Mouse (Mus musculus) heart, adult 2 months (tissue): ENCODE results near the gene Dok4. TPM values are rescaled to one million over a fixed set of nuclear protein-coding genes. Genes with fewer than 3 reads are reported as not detected.

ENCODE experiments used
- DNase-seq, 2 experiments: peaks; one replicate each; pipeline ENCODE4 v3.0.0; 2021
- H3K27ac ChIP-seq: fragments of 200-600 bp; 2 replicates; pipeline ENCODE4 v1.8.1; 2022
- H3K27me3 ChIP-seq: fragments of 200-500 bp; 2 replicates; pipeline ENCODE4 v1.6.1; 2012; ENCODE audit warnings: mild to moderate bottlenecking, low read length, inconsistent platforms, mixed read lengths; ENCODE audit not compliant: control insufficient read depth, insufficient read depth
- H3K36me3 ChIP-seq: fragments of 200-500 bp; 2 replicates; pipeline ENCODE4 v1.6.1; 2012; ENCODE audit warnings: low read length, inconsistent platforms; ENCODE audit not compliant: control insufficient read depth, insufficient read depth
- H3K4me1 ChIP-seq: fragments of 200-500 bp; 2 replicates; pipeline ENCODE4 v1.6.1; 2011; ENCODE audit warnings: low read length; ENCODE audit not compliant: control insufficient read depth, insufficient read depth
- H3K4me3 ChIP-seq: fragments of 200-600 bp; 2 replicates; pipeline ENCODE4 v1.8.1; 2022
- H3K79me2 ChIP-seq: fragments of 200-500 bp; replicated peaks from 2 replicates; pipeline ENCODE4 v1.6.1; 2012; ENCODE audit warnings: mild to moderate bottlenecking, inconsistent platforms, low read length, moderate library complexity, mixed read lengths; ENCODE audit not compliant: control insufficient read depth, insufficient read depth
- H3K9ac ChIP-seq: fragments of 200-500 bp; 2 replicates; pipeline ENCODE4 v1.6.1; 2012; ENCODE audit warnings: low read depth, mild to moderate bottlenecking, control low read depth, inconsistent platforms, low read length, mixed read lengths
- CTCF ChIP-seq: fragments of 200-600 bp; IDR thresholded peaks from 2 replicates; pipeline ENCODE4 v1.8.1; 2022; ENCODE audit warnings: antibody characterized with exemption, mild to moderate bottlenecking, moderate library complexity
- EP300 ChIP-seq: fragments of 200-500 bp; IDR thresholded peaks from 2 replicates; pipeline ENCODE4 v1.6.1; 2011; ENCODE audit warnings: low read depth, low read length, control low read depth; ENCODE audit not compliant: insufficient read depth
- POLR2A ChIP-seq: fragments of 200-500 bp; IDR thresholded peaks from 2 replicates; pipeline ENCODE4 v1.6.1; 2011; ENCODE audit warnings: mild to moderate bottlenecking, low read depth, low read length, control low read depth; ENCODE audit not compliant: insufficient read depth
- WGBS: fragments of 180-500 bp; shearing (Covaris S2); methylation state at CpG from one replicate; pipeline ENCODE4 v1.1.7; 2018; 5-methylcytosine and 5-hydroxymethylcytosine counted together
- intact Hi-C: fragments of 180-260 bp; cut with DNase I; formaldehyde crosslinking; loops from one replicate; pipeline ENCODE4 v1.15.1; 2025
- polyA plus RNA-seq: library from polyadenylated mRNA; depleted of rRNA; stranded (reverse); fragments of >200 nt; gene quantifications from 2 replicates; pipeline ENCODE4 v1.2.3, GENCODE M21; 2012; rRNA removed
- total RNA-seq, 2 experiments: library from RNA; stranded (reverse); gene quantifications; 2 replicates each; pipeline ENCODE4 v1.2.3; 2021

Dok4 gene
- total and polyA plus RNA-seq, 3 experiments: 13.7 to 23.0 (median 14.8) TPM

DNA sequence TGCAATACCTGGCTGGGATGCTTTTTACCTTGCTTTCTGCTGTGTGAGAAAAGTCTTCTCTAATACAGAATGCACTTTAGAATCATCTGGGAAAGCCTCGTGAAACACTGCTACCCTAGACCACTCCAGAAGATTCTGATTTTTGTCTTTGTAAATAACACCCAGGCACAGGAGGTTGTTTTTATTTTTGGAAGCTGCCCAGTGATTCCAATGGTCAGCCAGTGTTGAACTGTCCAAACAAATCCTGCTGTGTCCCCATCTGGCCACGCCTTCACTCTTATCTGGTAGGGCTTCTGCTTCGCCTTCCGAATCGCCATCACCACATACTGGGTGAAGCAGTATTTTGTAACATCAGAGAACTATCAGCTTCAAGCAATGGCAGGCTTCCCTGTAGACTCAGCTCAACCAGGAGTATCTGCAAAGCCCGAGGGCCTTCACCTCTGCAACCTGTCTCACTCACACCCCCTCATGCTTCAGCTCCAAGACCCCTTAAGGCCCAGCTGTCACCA, 56.4 kb downstream of the Dok4 start:
- 53% methylated on average over 6 of the region's 6 CpGs for WGBS

DNA sequence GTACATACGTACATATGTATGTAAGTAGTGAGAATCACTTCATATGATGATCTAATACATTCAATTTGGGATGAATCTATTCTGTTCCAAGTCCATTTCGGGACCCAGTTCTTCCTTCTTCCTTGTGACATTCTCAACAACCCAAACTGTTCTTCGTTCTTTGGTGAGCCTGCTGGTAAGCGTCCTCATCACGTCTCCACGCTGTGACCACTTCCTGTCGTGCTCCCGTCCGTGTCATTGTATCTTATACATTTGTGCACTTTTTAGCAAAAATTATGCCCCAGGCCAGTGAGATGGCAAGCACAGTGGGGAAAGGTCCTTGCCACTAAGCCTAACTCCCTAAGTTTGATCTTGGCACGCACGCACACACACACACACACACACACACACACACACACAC, 58.2 kb downstream of the Dok4 start:
- DNase-seq: no peak
- WGBS: 80% methylated on average over 11 of the region's 11 CpGs
- no peak overlapping the region for H3K27ac ChIP-seq
- H3K79me2 ChIP-seq: no peaks in the 10 kb centered on the region
- no peak overlapping the region for H3K9ac ChIP-seq
- intact Hi-C loops: no loop called here
- no peak for TF ChIP-seq POLR2A
- no peak for TF ChIP-seq EP300
- TF ChIP-seq CTCF: no peak
- no peaks in the 10 kb centered on the region; the same call in 1 of the 2 replicates for H3K4me1 ChIP-seq
- no peaks in the 10 kb centered on the region for H3K27me3 ChIP-seq
- no peak overlapping the region for H3K4me3 ChIP-seq
- H3K36me3 ChIP-seq: no peaks in the 10 kb centered on the region

More for the DNA sequence above, 56.4 kb downstream of the Dok4 start:
- no peaks in the 10 kb centered on the region for H3K36me3 ChIP-seq
- intact Hi-C loops: no loop called here
- H3K27me3 ChIP-seq: no peaks in the 10 kb centered on the region
- no peak for DNase-seq
- no peak overlapping the region for H3K9ac ChIP-seq
- TF ChIP-seq EP300 (no peak), CTCF (no peak), POLR2A (no peak)
- no peak overlapping the region for H3K4me3 ChIP-seq
- H3K79me2 ChIP-seq: no peaks in the 10 kb centered on the region
- H3K4me1 ChIP-seq: no peaks in the 10 kb centered on the region
- H3K27ac ChIP-seq: no peak overlapping the region

- H3K27me3 ChIP-seq: no peaks in the 10 kb centered on the region
- H3K36me3 ChIP-seq: no peaks in the 10 kb centered on the region
- no peak for DNase-seq
- intact Hi-C loops: loop anchor here (2.0 to 5.0 kb wide), 4 partner anchors 94 to 322 kb away; partner anchors contain the start of gene Cpne2
- peaks cover 2% of the 10 kb centered on the region for H3K4me1 ChIP-seq
- no peak overlapping the region for H3K27ac ChIP-seq
- no peak overlapping the region for H3K4me3 ChIP-seq
- 4% methylated on average over 1 of the region's 1 CpGs for WGBS
- no peaks in the 10 kb centered on the region for H3K79me2 ChIP-seq
- no peak overlapping the region for H3K9ac ChIP-seq
- TF ChIP-seq EP300 (no peak), CTCF (peak; percentile 86), POLR2A (no peak)
These were observed 61.6 kb downstream of the Dok4 start for GRCm38 (mm10) chr8:94814556-94814955.

Other genes starting within 250 kb of the Dok4 start
- gene Arl2bp, start 209.7 kb downstream of the Dok4 start, total RNA-seq: 10 to 100 TPM; 77.2 to 84.1 TPM
- 107 and 148 TPM in 2 replicates for gene Arl2bp, start 209.7 kb downstream of the Dok4 start, polyA plus RNA-seq
- gene Pllp, start 180.1 kb downstream of the Dok4 start, total RNA-seq: under 1 TPM; 0.55 to 0.63 TPM
- gene Pllp, start 180.1 kb downstream of the Dok4 start, polyA plus RNA-seq: 1.1 and 2.6 TPM in 2 replicates
- not detected for gene Ccl22, start 130.7 kb downstream of the Dok4 start, total RNA-seq
- 0.14 and 0.41 TPM in 2 replicates for gene Ccl22, start 130.7 kb downstream of the Dok4 start, polyA plus RNA-seq
- gene Cx3cl1, start 104.3 kb downstream of the Dok4 start, total RNA-seq: 1 to 10 TPM; 5.1 to 5.4 TPM
- gene Cx3cl1, start 104.3 kb downstream of the Dok4 start, polyA plus RNA-seq: 11.3 and 12.0 TPM in 2 replicates
- not detected for gene Ccl17, start 65.9 kb downstream of the Dok4 start, total RNA-seq
- 0.62 TPM in 1 of 2 replicates, not detected in the other for gene Ccl17, start 65.9 kb downstream of the Dok4 start, polyA plus RNA-seq
- gene Coq9, start 38.0 kb downstream of the Dok4 start, total RNA-seq: 100 to 1,000 TPM; 545 to 681 TPM
- gene Coq9, start 38.0 kb downstream of the Dok4 start, polyA plus RNA-seq: 823 and 843 TPM in 2 replicates
- gene Ciapin1, start 38.0 kb downstream of the Dok4 start, total RNA-seq: 10 to 100 TPM; 81.9 to 98.6 TPM
- gene Ciapin1, start 38.0 kb downstream of the Dok4 start, polyA plus RNA-seq: 57.2 TPM in 2 replicates
- 10 to 100 TPM; 55.9 to 69.5 TPM for gene Polr2c, start 18.9 kb downstream of the Dok4 start, total RNA-seq
- 142 and 198 TPM in 2 replicates for gene Polr2c, start 18.9 kb downstream of the Dok4 start, polyA plus RNA-seq
- gene Ccdc102a, start 41.8 kb upstream of the Dok4 start, total RNA-seq: 1 to 10 TPM; 5.0 to 5.7 TPM
- gene Ccdc102a, start 41.8 kb upstream of the Dok4 start, polyA plus RNA-seq: 5.2 and 6.4 TPM in 2 replicates
- gene Adgrg5, start 47.4 kb upstream of the Dok4 start, total RNA-seq: under 1 TPM; 0.08 to 0.27 TPM
- 0.62 and 0.97 TPM in 2 replicates for gene Adgrg5, start 47.4 kb upstream of the Dok4 start, polyA plus RNA-seq
- 10 to 100 TPM; 52.1 to 67.8 TPM for gene Adgrg1, start 98.4 kb upstream of the Dok4 start, total RNA-seq
- gene Adgrg1, start 98.4 kb upstream of the Dok4 start, polyA plus RNA-seq: 96.1 and 107 TPM in 2 replicates
- 1 to 10 TPM; 1.3 to 2.5 TPM for gene Adgrg3, start 141.4 kb upstream of the Dok4 start, total RNA-seq
- 4.3 and 4.9 TPM in 2 replicates for gene Adgrg3, start 141.4 kb upstream of the Dok4 start, polyA plus RNA-seq
- gene Drc7, start 178.8 kb upstream of the Dok4 start, total RNA-seq: not detected
- 0.41 TPM in 1 of 2 replicates, not detected in the other for gene Drc7, start 178.8 kb upstream of the Dok4 start, polyA plus RNA-seq
- gene Katnb1, start 204.9 kb upstream of the Dok4 start, total RNA-seq: 1 to 10 TPM; 4.5 to 5.9 TPM
- 8.7 and 9.1 TPM in 2 replicates for gene Katnb1, start 204.9 kb upstream of the Dok4 start, polyA plus RNA-seq